Mouse (Mus musculus) limb, embryonic 14.5 days (tissue): Measurements from ENCODE around the gene Gm42791. TPM values are rescaled to one million over a fixed set of nuclear protein-coding genes. Genes with fewer than 3 reads are reported as not detected.

Source experiments
- ATAC-seq: fragments of 200-750 bp; cut with Nextera tagmentation; 2 replicates; pipeline ENCODE4 v1.8.0; 2017; ENCODE audit warnings: low read depth, moderate number of reproducible peaks, moderate TSS enrichment; ENCODE audit not compliant: low FRiP score
- DNase-seq: peaks from one replicate; pipeline ENCODE4 v3.0.0-alpha.2; 2015; ENCODE audit warnings: low spot score
- H3K27ac ChIP-seq: fragments of 300-500 bp; sonication (generic); replicated peaks from 2 replicates; pipeline ENCODE4 v1.5.1; 2014; ENCODE audit warnings: low read depth, mild to moderate bottlenecking, low read length, moderate library complexity, mixed read lengths
- H3K27me3 ChIP-seq: fragments of 300-500 bp; sonication (generic); 2 replicates; pipeline ENCODE4 v1.6.1; 2014; ENCODE audit warnings: low read length, mixed read lengths; ENCODE audit not compliant: control insufficient read depth, insufficient read depth
- H3K36me3 ChIP-seq: fragments of 300-500 bp; sonication (generic); 2 replicates; pipeline ENCODE4 v1.6.1; 2014; ENCODE audit warnings: mild to moderate bottlenecking, low read length, moderate library complexity, mixed read lengths; ENCODE audit not compliant: control insufficient read depth, insufficient read depth
- H3K4me1 ChIP-seq: fragments of 300-500 bp; sonication (generic); 2 replicates; pipeline ENCODE4 v1.6.1; 2014; ENCODE audit warnings: antibody characterized with exemption, low read length, mixed read lengths; ENCODE audit not compliant: control insufficient read depth, insufficient read depth
- H3K4me2 ChIP-seq: fragments of 300-500 bp; sonication (generic); replicated peaks from 2 replicates; pipeline ENCODE4 v1.6.1; 2014; ENCODE audit warnings: low read depth, mild to moderate bottlenecking, low read length, moderate library complexity; ENCODE audit not compliant: severe bottlenecking
- H3K4me3 ChIP-seq: fragments of 300-500 bp; sonication (generic); replicated peaks from 2 replicates; pipeline ENCODE4 v1.5.1; 2014; ENCODE audit warnings: low read length
- H3K9ac ChIP-seq: fragments of 300-500 bp; sonication (generic); 2 replicates; pipeline ENCODE4 v1.6.1; 2014; ENCODE audit warnings: mild to moderate bottlenecking, low read depth, low read length, moderate library complexity; ENCODE audit not compliant: severe bottlenecking
- H3K9me3 ChIP-seq: fragments of 300-500 bp; sonication (generic); 2 replicates; pipeline ENCODE4 v1.6.1; 2016; ENCODE audit warnings: low read length; ENCODE audit not compliant: control insufficient read depth
- POLR2A ChIP-seq: fragments of 200-500 bp; IDR thresholded peaks from 2 replicates; pipeline ENCODE4 v1.8.0; 2012; ENCODE audit warnings: inconsistent platforms, mild to moderate bottlenecking, moderate library complexity, borderline replicate concordance; ENCODE audit not compliant: insufficient read depth, insufficient read length; ENCODE audit errors: extremely low read depth
- WGBS: fragments of 180-500 bp; shearing (Covaris S2); extraction: QIAGEN DNeasy Blood & Tissue Kit; methylation state at CpG from one replicate; pipeline ENCODE4 v1.1.7; 2014; 5-methylcytosine and 5-hydroxymethylcytosine counted together
- polyA plus RNA-seq, 2 experiments: library from polyadenylated mRNA; depleted of rRNA in 1 of 2; stranded (reverse) in 1 of 2; unstranded in 1 of 2; fragments of >200 nt; fragmentation: Nextera tagmentation in 1 of 2; extraction: Ambion mirVana in 1 of 2; gene quantifications; 2 replicates each; pipeline versions ENCODE4 v1.2.1 to v1.2.3; 2012 to 2014

Gm42791 gene
- polyA plus RNA-seq, 2 experiments: not detected

DNA sequence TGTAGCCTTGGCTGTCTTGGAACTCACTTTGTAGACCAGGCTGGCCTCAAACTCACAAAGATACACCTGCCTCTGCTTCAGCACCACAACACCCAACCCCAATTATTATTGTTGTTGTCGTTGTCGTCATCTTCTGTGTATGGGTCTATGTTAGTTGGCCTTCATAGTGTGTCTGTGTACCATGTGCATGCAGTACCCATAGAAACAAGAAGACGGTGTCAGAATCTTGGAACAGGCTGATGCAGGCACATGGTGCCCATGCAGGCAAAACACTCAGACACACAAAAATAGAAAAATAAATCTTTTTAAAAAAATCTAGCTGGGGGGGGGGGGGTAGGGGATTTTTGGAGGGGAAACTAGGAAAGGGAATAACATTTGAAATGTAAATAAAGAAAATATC is 22.2 kb upstream of the Gm42791 start:
- Histone ChIP-seq H3K9ac (no peak overlapping the region), H3K4me1 (peaks cover 25% of the 10 kb centered on the region), H3K4me2 (no peak overlapping the region), H3K9me3 (no peaks in the 10 kb centered on the region), H3K4me3 (no peak overlapping the region), H3K36me3 (no peaks in the 10 kb centered on the region), H3K27me3 (no peaks in the 10 kb centered on the region), H3K27ac (no peak overlapping the region)
- DNase-seq (no peak), ATAC-seq (no peak)
- WGBS: 96% methylated on average over 3 of the region's 3 CpGs
- no peak for TF ChIP-seq POLR2A

DNA sequence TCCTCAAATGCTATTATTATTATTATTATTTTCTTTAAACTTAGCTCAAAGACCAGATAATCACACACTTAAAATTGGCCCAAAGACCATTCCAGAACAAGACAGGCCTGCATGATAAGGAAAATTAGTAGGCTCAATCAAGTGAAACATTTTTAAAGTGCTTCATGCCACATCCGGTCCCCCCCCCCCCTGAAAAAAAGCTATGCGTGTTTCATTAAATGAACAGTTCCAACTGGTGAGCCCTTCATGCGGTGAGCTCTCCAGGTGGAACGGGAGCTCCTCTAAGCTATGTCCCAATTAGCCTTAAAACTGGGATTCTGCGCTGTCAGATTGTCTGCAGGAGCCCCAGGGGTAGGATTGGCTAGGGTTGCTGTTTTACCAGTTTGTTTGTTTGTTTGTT is 21.3 kb upstream of the Gm42791 start:
- no peak for ATAC-seq
- Histone ChIP-seq H3K27ac (no peak overlapping the region), H3K4me1 (peaks cover 25% of the 10 kb centered on the region), H3K4me3 (peak overlapping the region; percentile 62), H3K36me3 (no peaks in the 10 kb centered on the region), H3K9ac (0 out of 2 replicates have a peak overlapping the region, but pooled peaks have one; percentile 78), H3K27me3 (no peaks in the 10 kb centered on the region), H3K4me2 (peak overlapping the region; percentile 85), H3K9me3 (no peaks in the 10 kb centered on the region)
- TF ChIP-seq POLR2A: no peak
- DNase-seq: no peak
- 47% methylated on average over 5 of the region's 5 CpGs for WGBS

DNA sequence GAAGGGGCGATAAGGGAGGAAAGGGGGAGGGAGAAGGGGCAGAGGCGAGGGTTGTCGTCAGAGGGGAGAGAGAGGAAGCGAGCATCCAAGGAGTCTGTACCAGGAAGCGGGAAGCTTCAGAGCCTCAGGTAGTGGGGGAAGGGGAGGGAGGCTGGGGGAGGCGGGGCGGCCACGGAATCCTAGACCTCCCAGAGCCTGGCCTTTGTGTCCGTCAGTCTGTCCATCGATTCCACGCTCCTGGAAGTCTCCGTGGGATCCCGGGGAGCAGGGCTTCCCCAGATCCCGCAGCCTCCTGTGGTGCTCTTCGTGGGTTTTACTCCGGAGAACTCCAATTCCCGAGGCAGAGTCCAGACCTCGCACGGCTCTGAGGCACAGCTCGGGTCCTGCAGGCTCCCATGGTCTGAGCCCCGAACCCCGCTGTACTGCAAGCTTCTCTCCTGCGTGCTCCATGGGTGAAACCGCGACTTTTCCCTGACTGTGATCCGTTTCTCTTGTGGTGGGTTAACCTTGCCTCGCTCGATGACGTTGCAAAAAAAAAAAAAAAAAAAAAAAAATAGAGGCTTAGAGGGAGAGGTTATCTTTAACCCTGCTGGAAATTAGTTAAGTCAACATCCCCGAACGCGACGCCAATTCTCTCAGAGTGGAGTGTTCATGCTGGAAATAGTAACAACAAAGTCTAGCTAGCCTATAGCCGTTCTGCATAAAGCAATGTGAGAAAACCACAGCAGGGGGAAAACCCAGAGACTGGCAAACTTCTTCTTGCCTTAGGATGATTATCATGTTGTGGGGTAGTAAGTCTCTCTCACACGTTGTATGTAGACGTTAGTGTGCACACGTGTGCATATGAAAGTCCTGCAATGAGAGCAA is 20.6 kb upstream of the Gm42791 start:
- DNase-seq: peak; percentile 47
- no peaks in the 10 kb centered on the region for H3K36me3 ChIP-seq
- ATAC-seq: peak; percentile 79
- H3K4me1 ChIP-seq: peaks cover 19% of the 10 kb centered on the region
- peak overlapping the region; percentile 85 for H3K4me2 ChIP-seq
- H3K27ac ChIP-seq: peak overlapping the region; percentile 82
- H3K27me3 ChIP-seq: no peaks in the 10 kb centered on the region
- peak overlapping the region; percentile 78 for H3K9ac ChIP-seq
- WGBS: 1% methylated on average over 37 of the region's 37 CpGs
- H3K4me3 ChIP-seq: peak overlapping the region; percentile 62
- no peak for TF ChIP-seq POLR2A
- H3K9me3 ChIP-seq: no peaks in the 10 kb centered on the region

DNA sequence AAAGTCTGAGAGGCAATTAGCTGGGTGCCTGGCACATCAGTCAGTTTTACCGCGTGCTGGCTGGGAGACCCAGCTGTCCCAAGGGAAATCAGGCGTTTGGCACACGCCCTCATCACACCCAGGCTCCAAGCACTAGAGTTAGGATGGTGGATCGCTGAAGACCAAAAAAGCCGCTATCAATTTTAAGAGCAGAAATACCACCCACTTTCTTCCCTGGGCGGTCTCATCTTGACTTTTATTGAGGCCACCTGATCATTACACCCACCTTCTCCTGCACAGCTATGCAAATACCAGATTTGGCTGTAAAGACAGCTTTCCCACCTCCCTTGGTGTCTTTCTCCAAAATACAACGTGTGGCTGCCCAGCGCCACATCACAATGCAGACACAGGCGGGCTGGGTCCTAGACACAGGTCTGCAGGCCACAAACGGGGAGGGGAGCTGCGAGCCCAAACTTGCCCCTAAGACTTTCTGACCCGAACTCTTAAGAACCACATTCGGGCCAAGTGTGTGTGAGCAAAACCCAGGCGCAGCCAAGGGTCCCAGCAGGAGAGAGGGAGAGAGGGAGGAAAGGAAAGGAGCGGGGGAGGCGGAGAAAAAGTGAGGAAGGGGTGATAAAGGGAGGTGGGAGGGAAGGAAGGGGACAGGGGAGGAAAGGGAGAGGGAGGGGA is 19.8 kb upstream of the Gm42791 start:
- WGBS: 7% methylated on average over 17 of the region's 17 CpGs
- peak overlapping the region; percentile 85 for H3K4me2 ChIP-seq
- no peak for TF ChIP-seq POLR2A
- no peaks in the 10 kb centered on the region for H3K36me3 ChIP-seq
- H3K4me1 ChIP-seq: peaks cover 17% of the 10 kb centered on the region
- H3K27me3 ChIP-seq: no peaks in the 10 kb centered on the region
- peak overlapping the region; percentile 78 for H3K9ac ChIP-seq
- peak overlapping the region; percentile 82 for H3K27ac ChIP-seq
- peak overlapping the region; percentile 62 for H3K4me3 ChIP-seq
- DNase-seq: no peak
- no peaks in the 10 kb centered on the region for H3K9me3 ChIP-seq
- peak; percentile 42 for ATAC-seq

DNA sequence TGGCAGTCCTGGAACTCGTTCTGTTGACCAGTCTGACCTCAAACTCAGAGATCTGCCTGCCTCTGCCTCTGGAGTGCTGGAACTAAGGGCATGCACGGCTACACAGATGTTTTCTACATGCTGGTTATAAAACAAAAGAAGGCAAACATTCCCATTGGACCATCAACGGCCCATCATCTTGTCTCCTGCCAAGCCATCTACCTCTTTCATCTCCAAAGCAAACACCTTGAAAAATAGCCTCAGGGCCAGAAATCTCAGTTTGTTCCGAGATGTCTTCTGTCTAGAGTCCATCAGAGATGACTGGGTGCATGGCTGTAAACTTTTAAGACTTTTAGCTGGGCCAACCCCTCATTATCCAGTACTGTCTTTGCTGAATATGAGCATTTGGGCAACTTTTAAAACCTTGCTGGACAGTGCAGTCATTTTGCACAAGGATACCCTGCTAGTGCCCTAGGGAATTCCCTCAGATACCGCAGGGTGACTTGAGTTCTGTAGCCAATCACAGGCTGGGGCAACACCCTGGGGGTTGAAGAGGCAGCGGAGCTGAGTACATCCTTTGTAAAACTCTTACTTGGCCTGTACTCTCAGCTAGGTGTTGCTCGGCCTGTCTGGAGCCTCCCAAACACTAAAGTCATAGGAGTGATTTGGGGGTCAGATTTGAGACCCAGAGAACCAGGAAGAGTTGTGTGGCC is 19.0 kb upstream of the Gm42791 start:
- DNase-seq: no peak
- no peak for ATAC-seq

More for the DNA sequence above, 19.0 kb upstream of the Gm42791 start:
- Histone ChIP-seq H3K27ac (no peak overlapping the region), H3K9me3 (no peaks in the 10 kb centered on the region), H3K27me3 (no peaks in the 10 kb centered on the region), H3K4me2 (peak overlapping the region; percentile 85), H3K9ac (no peak overlapping the region), H3K4me3 (peak overlapping the region; percentile 62; the same call in 1 of the 2 replicates), H3K36me3 (no peaks in the 10 kb centered on the region), H3K4me1 (peaks cover 17% of the 10 kb centered on the region)
- 62% methylated on average over 7 of the region's 7 CpGs for WGBS
- no peak for TF ChIP-seq POLR2A
